Mouse (Mus musculus): ENCODE measurements around the gene Rab7. TPM values are rescaled to one million over a fixed set of nuclear protein-coding genes. Genes with fewer than 3 reads are reported as not detected.

Rab7 gene
- polyA plus RNA-seq (2014; fragmentation: Nextera tagmentation; extraction: Ambion mirVana): 328 and 378 TPM in 2 replicates

DNA sequence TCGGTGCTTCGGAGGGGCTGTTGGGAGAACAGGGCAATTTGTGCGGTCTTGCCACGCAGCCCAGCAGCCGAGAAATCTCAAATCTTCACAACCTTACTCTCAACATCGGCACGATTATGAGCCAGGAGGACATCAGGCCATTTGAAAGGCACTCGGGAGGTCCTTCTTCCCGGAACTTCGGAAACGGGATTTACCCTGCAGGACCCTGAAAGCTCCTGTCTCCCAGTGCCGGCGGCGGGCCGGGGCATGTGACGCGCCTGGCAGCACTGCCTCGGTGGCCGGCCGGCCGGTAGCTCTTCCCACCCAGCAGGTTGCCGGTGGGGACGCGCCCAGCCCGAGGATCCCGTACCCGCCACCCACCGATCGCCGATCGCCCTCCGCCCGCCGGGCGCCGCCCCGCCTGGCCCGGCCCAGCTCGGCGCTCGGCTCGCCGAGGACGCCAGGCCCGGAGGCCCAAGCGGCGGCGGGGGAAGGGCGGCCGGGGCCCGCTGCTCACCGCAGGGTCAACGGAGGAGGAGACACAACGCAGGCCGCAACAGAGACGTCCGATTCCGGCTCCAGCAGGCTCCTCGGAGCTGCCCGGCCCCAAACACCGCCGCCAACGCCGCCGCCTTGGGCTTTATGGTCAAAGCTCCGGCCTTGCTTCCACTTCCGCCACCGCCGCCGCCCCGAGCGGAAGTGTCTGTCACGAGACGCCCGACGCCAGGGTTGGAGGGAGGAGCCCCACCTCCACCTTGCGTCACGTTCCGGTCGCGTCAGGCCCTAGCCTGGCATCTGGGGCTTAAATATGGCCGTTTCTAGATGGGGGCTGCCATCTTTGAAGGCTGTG is at the start of gene Rab7:
Gene Rab7, minus strand, starts transcription at position 694 of the 829 bp plus-strand sequence.
- H3K9me3 ChIP-seq (ENCODE audit: control insufficient read depth, low read length): no peaks in the 10 kb centered on the region
- H3K36me3 ChIP-seq (ENCODE audit: control insufficient read depth, insufficient read depth, low read length): no peaks in the 10 kb centered on the region
- H3K4me3 ChIP-seq (replicated peaks; ENCODE audit: low read depth, low read length): peak within 1 kb of the TSS; percentile 93
- peaks cover 20% of the 10 kb centered on the region for H3K4me1 ChIP-seq (ENCODE audit: control insufficient read depth, insufficient read depth, low read length)
- peak within 1 kb of the TSS; percentile 88 for H3K27ac ChIP-seq (replicated peaks; ENCODE audit: low read depth, low read length)
- no peaks in the 10 kb centered on the region for H3K27me3 ChIP-seq (ENCODE audit: control insufficient read depth, insufficient read depth, low read length)
- DNase-seq (peak; percentile 98), ATAC-seq (ENCODE audit: low FRiP score, low TSS enrichment) (peak; percentile 99)
- WGBS: under 1% methylated on average over 77 of the region's 82 CpGs
- H3K4me2 ChIP-seq (ENCODE audit: low read length): peak within 1 kb of the TSS; percentile 95
- peak within 1 kb of the TSS; percentile 91 for H3K9ac ChIP-seq (replicated peaks; ENCODE audit: low read length)

DNA sequence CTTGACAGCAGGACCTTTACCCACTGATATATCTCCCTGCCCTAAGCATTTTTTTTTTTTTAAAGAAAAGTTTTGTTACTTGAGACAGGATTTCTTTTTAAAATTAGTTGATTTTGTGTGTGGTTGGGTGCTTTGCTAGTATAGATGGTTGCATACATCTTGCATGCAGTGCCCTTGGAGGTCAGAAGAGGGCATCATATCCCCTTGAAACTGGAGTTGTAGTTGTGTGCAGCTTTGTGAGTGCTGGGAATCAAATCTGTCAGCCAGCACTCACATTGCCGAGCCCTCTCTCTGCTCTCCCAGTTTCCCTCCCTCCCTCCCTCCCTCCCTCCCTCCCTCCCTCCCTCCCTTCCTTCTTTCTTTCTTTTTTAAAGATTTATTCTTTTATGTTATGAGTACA is 43.9 kb upstream of the Rab7 start:
- H3K9me3 ChIP-seq (ENCODE audit: control insufficient read depth, low read length): no peaks in the 10 kb centered on the region
- no peak for ATAC-seq (ENCODE audit: low FRiP score, low TSS enrichment)
- H3K36me3 ChIP-seq (ENCODE audit: control insufficient read depth, insufficient read depth, low read length): peaks cover 46% of the 10 kb centered on the region
- 80% methylated on average over 1 of the region's 1 CpGs for WGBS
- H3K27ac ChIP-seq (replicated peaks; ENCODE audit: low read depth, low read length): no peak overlapping the region
- no peak overlapping the region for H3K4me3 ChIP-seq (replicated peaks; ENCODE audit: low read depth, low read length)
- H3K27me3 ChIP-seq (ENCODE audit: control insufficient read depth, insufficient read depth, low read length): no peaks in the 10 kb centered on the region
- no peak for DNase-seq
- H3K9ac ChIP-seq (replicated peaks; ENCODE audit: low read length): no peak overlapping the region
- no peak overlapping the region for H3K4me2 ChIP-seq (ENCODE audit: low read length)
- peaks cover 17% of the 10 kb centered on the region for H3K4me1 ChIP-seq (ENCODE audit: control insufficient read depth, insufficient read depth, low read length)

DNA sequence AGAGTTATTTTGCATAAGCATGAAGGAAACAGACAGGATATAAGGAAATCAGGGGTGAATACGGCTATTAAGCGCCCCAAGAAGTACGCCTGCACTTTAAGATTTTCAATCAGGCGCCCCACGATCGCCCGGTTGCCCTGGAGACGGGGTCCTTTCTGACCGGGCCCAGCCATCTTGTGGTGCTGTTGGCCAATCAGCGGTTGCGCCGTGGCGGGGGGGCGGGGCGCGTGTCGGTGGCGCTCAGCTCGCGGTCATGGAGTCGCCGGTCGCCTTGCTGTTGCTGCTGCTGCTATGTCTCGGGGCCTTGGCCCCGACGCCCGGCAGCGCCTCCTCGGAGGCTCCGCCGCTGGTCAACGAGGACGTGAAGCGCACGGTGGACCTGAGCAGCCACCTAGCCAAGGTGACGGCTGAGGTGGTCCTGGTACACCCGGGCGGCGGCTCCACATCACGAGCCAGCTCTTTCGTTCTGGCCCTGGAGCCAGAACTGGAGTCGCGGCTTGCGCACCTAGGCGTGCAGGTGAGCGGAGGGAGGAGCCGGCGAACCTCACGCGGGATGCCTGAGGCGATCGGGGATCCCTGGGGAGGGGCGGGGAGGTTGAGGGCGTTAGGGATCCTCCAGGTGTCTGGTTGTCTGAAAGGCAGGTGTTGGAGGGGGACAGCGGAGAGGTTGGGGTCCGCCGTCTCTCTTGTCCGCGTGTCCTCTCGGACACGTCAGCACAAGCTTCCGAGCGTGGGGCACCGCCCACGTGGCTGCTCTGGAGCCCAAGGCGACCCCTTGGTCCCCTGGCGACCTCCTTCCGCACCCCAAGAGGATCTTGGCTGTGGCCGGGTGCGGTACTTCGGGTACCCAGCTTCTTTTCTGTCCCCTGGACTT is 39.4 kb upstream of the Rab7 start, which contains the start of gene Rpn1:
Gene Rpn1, plus strand, starts transcription at position 205 of the 874 bp plus-strand sequence.
- H3K4me2 ChIP-seq (ENCODE audit: low read length): peak within 1 kb of the TSS; percentile 90
- peak within 1 kb of the TSS; percentile 80 for H3K27ac ChIP-seq (replicated peaks; ENCODE audit: low read depth, low read length)
- peak; percentile 97 for DNase-seq
- H3K36me3 ChIP-seq (ENCODE audit: control insufficient read depth, insufficient read depth, low read length): peaks cover 6% of the 10 kb centered on the region; the same call in 1 of the 2 replicates
- under 1% methylated on average over 71 of the region's 71 CpGs for WGBS
- H3K4me1 ChIP-seq (ENCODE audit: control insufficient read depth, insufficient read depth, low read length): peaks cover 17% of the 10 kb centered on the region
- H3K9ac ChIP-seq (replicated peaks; ENCODE audit: low read length): peak within 1 kb of the TSS; percentile 96
- ATAC-seq (ENCODE audit: low FRiP score, low TSS enrichment): peak; percentile 98
- H3K27me3 ChIP-seq (ENCODE audit: control insufficient read depth, insufficient read depth, low read length): no peaks in the 10 kb centered on the region
- no peaks in the 10 kb centered on the region for H3K9me3 ChIP-seq (ENCODE audit: control insufficient read depth, low read length)
- H3K4me3 ChIP-seq (replicated peaks; ENCODE audit: low read depth, low read length): peak within 1 kb of the TSS; percentile 100

DNA sequence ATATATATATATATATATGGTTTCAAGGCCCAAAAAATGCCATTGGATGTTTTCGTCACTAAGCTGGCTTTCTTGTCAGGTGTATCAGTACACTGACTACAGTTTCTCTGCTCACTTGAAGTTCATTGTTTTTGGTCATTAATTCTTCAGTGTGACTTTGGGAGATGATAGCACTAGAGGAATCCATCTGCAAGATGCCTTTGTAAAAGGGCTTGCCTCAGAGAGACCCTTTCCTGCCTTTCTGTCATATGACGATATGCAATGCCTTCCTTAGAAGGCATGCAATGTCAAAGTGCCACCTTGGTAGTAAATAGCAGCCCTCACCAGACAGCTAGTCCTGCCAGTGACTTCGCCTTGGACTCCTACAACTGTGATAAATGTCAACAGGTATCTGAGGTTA is 38.6 kb upstream of the Rab7 start:
- Histone ChIP-seq H3K9ac (replicated peaks; ENCODE audit: low read length) (no peak overlapping the region), H3K4me3 (replicated peaks; ENCODE audit: low read depth, low read length) (peak overlapping the region; percentile 100), H3K4me2 (ENCODE audit: low read length) (peak overlapping the region; percentile 90), H3K4me1 (ENCODE audit: control insufficient read depth, insufficient read depth, low read length) (peaks cover 17% of the 10 kb centered on the region), H3K36me3 (ENCODE audit: control insufficient read depth, insufficient read depth, low read length) (peaks cover 6% of the 10 kb centered on the region; the same call in 1 of the 2 replicates), H3K9me3 (ENCODE audit: control insufficient read depth, low read length) (no peaks in the 10 kb centered on the region), H3K27me3 (ENCODE audit: control insufficient read depth, insufficient read depth, low read length) (0 out of 2 replicates have a peak, but pooled peaks cover 3% of the 10 kb centered on the region), H3K27ac (replicated peaks; ENCODE audit: low read depth, low read length) (no peak overlapping the region)
- DNase-seq (no peak), ATAC-seq (ENCODE audit: low FRiP score, low TSS enrichment) (no peak)
- WGBS: 67% methylated on average over 3 of the region's 3 CpGs

DNA sequence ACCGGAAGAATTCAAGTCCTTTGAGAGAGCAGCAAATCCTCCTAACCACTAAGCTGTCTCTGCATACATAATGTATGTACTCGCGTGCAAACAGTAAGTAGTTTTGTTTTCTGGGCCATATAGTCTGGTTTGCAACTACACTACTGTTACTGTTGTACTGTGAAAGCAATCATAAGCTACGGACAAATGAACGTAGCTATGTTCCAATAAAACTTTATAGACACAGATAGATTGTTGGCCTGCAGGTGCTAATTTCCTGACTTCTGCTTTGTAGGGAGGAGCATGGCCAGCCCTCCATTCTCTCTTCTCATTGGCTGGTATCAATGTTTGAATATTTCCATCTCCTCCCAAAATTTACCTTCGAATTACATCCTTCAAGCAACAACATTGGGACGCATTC is 38.0 kb upstream of the Rab7 start:
- no peak for DNase-seq
- WGBS: 79% methylated on average over 7 of the region's 7 CpGs

DNA sequence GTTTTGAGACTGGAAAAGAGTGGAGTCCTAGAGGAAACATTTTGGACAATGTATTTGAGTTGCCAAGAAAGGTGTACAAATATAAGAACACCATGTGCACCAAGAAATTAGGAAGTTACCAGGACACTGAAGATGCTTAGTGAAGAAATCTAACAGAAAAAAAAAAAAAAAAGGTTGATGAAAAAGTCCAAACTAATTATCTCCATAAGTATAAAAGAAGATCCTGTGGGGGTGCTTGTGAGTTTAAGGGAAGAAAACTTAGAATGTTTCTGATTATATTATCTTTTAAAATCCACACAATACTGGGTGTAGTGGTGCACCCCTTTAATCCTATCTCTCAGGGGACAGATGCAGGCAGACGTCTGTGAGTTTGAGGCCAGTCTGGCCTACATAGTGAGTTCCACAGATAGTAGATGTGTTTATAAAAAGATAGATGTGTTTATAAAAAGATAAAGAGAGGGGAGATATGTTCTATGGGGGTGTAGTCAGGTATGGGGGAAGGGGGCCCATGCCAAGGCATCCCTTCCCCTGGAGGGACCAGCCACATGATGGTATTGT is 31.0 kb upstream of the Rab7 start:
- Histone ChIP-seq H3K4me1 (ENCODE audit: control insufficient read depth, insufficient read depth, low read length) (no peaks in the 10 kb centered on the region), H3K4me3 (replicated peaks; ENCODE audit: low read depth, low read length) (0 out of 2 replicates have a peak overlapping the region, but pooled peaks have one; percentile 46), H3K9me3 (ENCODE audit: control insufficient read depth, low read length) (no peaks in the 10 kb centered on the region), H3K36me3 (ENCODE audit: control insufficient read depth, insufficient read depth, low read length) (no peaks in the 10 kb centered on the region), H3K4me2 (ENCODE audit: low read length) (0 out of 2 replicates have a peak overlapping the region, but pooled peaks have one; percentile 80), H3K9ac (replicated peaks; ENCODE audit: low read length) (no peak overlapping the region), H3K27me3 (ENCODE audit: control insufficient read depth, insufficient read depth, low read length) (0 out of 2 replicates have a peak, but pooled peaks cover 3% of the 10 kb centered on the region), H3K27ac (replicated peaks; ENCODE audit: low read depth, low read length) (no peak overlapping the region)
- no peak for ATAC-seq (ENCODE audit: low FRiP score, low TSS enrichment)
- WGBS: 71% methylated on average over 1 of the region's 1 CpGs
- DNase-seq: no peak

More for the DNA sequence above, 38.0 kb upstream of the Rab7 start:
- no peaks in the 10 kb centered on the region for H3K36me3 ChIP-seq (ENCODE audit: control insufficient read depth, insufficient read depth, low read length)
- no peak overlapping the region for H3K4me2 ChIP-seq (ENCODE audit: low read length)
- H3K27ac ChIP-seq (replicated peaks; ENCODE audit: low read depth, low read length): no peak overlapping the region
- H3K9me3 ChIP-seq (ENCODE audit: control insufficient read depth, low read length): no peaks in the 10 kb centered on the region
- H3K27me3 ChIP-seq (ENCODE audit: control insufficient read depth, insufficient read depth, low read length): 0 out of 2 replicates have a peak, but pooled peaks cover 3% of the 10 kb centered on the region
- H3K9ac ChIP-seq (replicated peaks; ENCODE audit: low read length): no peak overlapping the region
- no peak for ATAC-seq (ENCODE audit: low FRiP score, low TSS enrichment)
- no peak overlapping the region for H3K4me3 ChIP-seq (replicated peaks; ENCODE audit: low read depth, low read length)
- H3K4me1 ChIP-seq (ENCODE audit: control insufficient read depth, insufficient read depth, low read length): peaks cover 17% of the 10 kb centered on the region

DNA sequence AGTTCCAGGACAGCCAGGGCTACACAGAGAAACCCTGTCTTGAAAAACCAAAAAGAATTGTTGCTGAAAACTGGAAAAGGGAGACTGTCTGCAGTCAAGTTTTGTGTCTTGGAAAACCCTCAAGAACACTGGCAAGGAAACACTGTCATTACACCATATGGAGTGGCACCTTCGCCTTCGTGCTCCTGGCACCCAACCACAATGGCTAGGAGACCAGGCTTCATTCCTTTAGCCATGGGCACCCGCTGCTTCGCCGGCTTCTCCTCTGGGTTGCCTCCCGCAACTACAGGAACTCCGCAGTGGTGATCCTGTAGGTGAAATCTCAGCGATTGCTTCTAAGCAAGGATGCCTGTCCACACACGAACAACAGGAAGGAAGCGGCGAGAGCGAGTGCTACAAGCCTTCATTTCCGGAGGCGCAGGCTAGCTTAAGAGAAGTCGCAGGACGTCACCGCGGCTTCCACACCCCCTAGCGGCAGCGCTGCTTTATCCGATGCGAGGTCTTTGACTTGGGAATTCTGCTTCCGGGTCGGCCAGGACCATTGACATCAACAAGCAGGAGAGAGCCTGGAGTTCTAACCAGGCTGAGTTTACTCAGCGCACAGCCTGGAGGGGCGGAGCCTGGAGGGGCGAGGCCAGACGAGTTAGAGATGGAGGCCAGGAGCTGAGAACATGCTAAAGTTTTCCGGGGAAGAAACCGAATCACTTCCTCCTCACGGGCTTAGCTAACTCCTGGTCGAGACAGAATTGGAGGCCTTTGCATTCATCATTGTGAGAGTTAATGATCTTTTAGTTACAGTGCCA is 29.9 kb upstream of the Rab7 start:
- Histone ChIP-seq H3K4me1 (ENCODE audit: control insufficient read depth, insufficient read depth, low read length) (no peaks in the 10 kb centered on the region), H3K4me2 (ENCODE audit: low read length) (peak overlapping the region; percentile 80), H3K27me3 (ENCODE audit: control insufficient read depth, insufficient read depth, low read length) (0 out of 2 replicates have a peak, but pooled peaks cover 3% of the 10 kb centered on the region), H3K4me3 (replicated peaks; ENCODE audit: low read depth, low read length) (peak overlapping the region; percentile 46), H3K36me3 (ENCODE audit: control insufficient read depth, insufficient read depth, low read length) (no peaks in the 10 kb centered on the region), H3K9me3 (ENCODE audit: control insufficient read depth, low read length) (no peaks in the 10 kb centered on the region), H3K27ac (replicated peaks; ENCODE audit: low read depth, low read length) (peak overlapping the region; percentile 94), H3K9ac (replicated peaks; ENCODE audit: low read length) (peak overlapping the region; percentile 69)
- peak; percentile 95 for ATAC-seq (ENCODE audit: low FRiP score, low TSS enrichment)
- peak; percentile 98 for DNase-seq
- WGBS: 5% methylated on average over 32 of the region's 32 CpGs

Measured in midbrain, embryonic 14.5 days (tissue).